Mouse (Mus musculus) activated CD4-positive, CD25-positive, alpha-beta regulatory T cell, adult 9 weeks (primary cell): Measurements from ENCODE around the gene Vmn1r15. TPM values are rescaled to one million over a fixed set of nuclear protein-coding genes. Genes with fewer than 3 reads are reported as not detected.

ENCODE experiments used
- polyA plus RNA-seq: library from polyadenylated mRNA; unstranded; fragments of 100-300 nt; shearing (Covaris generic); gene quantifications from one replicate; pipeline ENCODE4 v1.2.1, GENCODE M21; 2017

The Vmn1r15 gene
- not detected for polyA plus RNA-seq

GRCm38 (mm10) chr6:57257652-57258051 is at the start of gene Vmn1r15:
Gene Vmn1r15, plus strand, starts transcription at chr6:57257952.

GRCm38 (mm10) chr6:57231386-57231785 is 26.4 kb upstream of the Vmn1r15 start, which contains the start of gene Vmn1r14:
Gene Vmn1r14, plus strand, starts transcription at chr6:57231686.

Other genes with a start within 250 kb of the Vmn1r15 start
- gene Vmn1r7, start 232.6 kb upstream of the Vmn1r15 start, polyA plus RNA-seq: not detected
- gene Vmn1r8, start 225.7 kb upstream of the Vmn1r15 start, polyA plus RNA-seq: not detected
- not detected for gene Vmn1r9, start 191.2 kb upstream of the Vmn1r15 start, polyA plus RNA-seq
- not detected for gene Vmn1r10, start 148.5 kb upstream of the Vmn1r15 start, polyA plus RNA-seq
- not detected for gene Vmn1r11, start 124.5 kb upstream of the Vmn1r15 start, polyA plus RNA-seq
- not detected for gene Vmn1r12, start 101.0 kb upstream of the Vmn1r15 start, polyA plus RNA-seq
- gene Vmn1r13, start 54.7 kb upstream of the Vmn1r15 start, polyA plus RNA-seq: 0.24 TPM
- not detected for gene Vmn1r14, start 26.3 kb upstream of the Vmn1r15 start, polyA plus RNA-seq
- gene Vmn1r16, start 71.5 kb downstream of the Vmn1r15 start, polyA plus RNA-seq: not detected
- not detected for gene Vmn1r17, start 105.8 kb downstream of the Vmn1r15 start, polyA plus RNA-seq
- not detected for gene Vmn1r18, start 137.8 kb downstream of the Vmn1r15 start, polyA plus RNA-seq
- gene Vmn1r19, start 145.8 kb downstream of the Vmn1r15 start, polyA plus RNA-seq: not detected
- gene Vmn1r20, start 171.0 kb downstream of the Vmn1r15 start, polyA plus RNA-seq: not detected